Mouse (Mus musculus): ENCODE data around the gene Olfr618.

DNA sequence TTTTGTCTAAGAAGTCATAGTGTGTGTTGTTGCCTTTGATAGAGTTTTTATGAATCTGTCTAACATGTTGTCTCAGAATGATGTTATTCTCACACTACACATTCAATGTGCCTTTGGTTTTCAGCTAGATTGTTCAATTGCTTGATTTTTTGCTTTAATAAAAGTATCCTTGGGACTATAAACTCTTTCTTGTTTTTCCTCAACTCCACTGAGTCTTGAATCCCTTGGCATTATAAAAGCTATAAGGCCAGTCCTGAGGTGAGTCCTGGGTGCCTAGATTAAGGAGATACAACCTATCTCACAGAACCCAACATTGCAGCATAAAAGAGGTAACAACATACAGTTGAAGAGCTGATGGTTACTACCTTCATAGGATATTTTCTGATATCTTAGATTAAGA lies 10.4 kb downstream of the Olfr618 start, which contains the start of gene Olfr619:
- TF ChIP-seq CTCF (IDR thresholded peaks at IDR 0.05; ENCODE audit: borderline replicate concordance, insufficient read depth, low read length): no peak
- TF ChIP-seq POLR2A (IDR thresholded peaks at IDR 0.05; ENCODE audit: low read depth, low read length): no peak
